Mouse (Mus musculus) myocyte (in vitro differentiated cells): ENCODE results near the gene Mrpl4.

Experiments
- POLR2A ChIP-seq: IDR thresholded peaks from one replicate; pipeline ENCODE4 v1.6.1; 2011; ENCODE audit warnings: low read depth, mild to moderate bottlenecking, control low read depth, moderate library complexity; ENCODE audit not compliant: insufficient read length
- POLR2AphosphoS2 ChIP-seq: IDR thresholded peaks from one replicate; pipeline ENCODE4 v1.6.1; 2011; ENCODE audit warnings: low read depth, control low read depth; ENCODE audit not compliant: insufficient read length
- TCF12 ChIP-seq: IDR thresholded peaks from one replicate; pipeline ENCODE4 v1.6.1; 2011; ENCODE audit warnings: mild to moderate bottlenecking, control low read depth; ENCODE audit not compliant: poor library complexity, insufficient read depth, severe bottlenecking

- TF ChIP-seq TCF12 (no peak), POLR2AphosphoS2 (no peak), POLR2A (no peak)
These were observed 49.0 kb downstream of the Mrpl4 start for GRCm38 (mm10) chr9:21051578-21051977.
